Mouse (Mus musculus): ENCODE measurements around the gene Iqcj.

Iqcj gene

DNA sequence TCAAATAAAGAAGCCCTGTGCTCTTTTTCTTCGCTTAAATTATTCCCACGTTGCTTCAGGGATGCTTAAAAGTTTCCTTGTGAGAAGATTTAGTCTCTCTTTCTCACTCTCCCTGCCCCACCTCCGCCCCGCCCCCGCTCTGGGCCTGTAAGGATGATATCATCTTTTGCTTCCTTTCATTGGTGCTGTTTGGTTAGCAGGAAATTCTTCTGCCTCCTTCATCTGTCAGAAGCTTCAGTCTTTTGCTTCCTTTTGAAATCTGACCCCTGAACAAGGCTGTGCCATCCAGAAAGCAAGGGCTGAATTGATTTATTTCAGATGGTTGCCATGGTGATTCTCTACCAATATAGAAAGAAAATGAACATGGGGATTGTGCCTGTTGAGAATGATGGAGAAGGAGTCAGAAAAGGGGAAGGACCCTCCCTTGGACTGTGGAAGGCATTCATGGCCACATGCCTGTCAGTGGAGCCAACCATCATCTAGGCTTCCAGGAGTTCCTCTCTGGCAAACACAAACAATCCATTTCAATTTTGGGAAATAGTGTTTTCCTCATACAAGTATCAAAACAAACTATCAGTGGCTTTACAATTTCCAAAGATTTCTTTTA lies 62.5 kb downstream of the Iqcj start:
- no peak for DNase-seq (ENCODE audit: low spot score)

GRCm38 (mm10) chr3:67959672-67960071 lies 67.7 kb downstream of the Iqcj start:
- no peak for DNase-seq (ENCODE audit: low spot score)

GRCm38 (mm10) chr3:67960133-67960532 lies 68.1 kb downstream of the Iqcj start:
- DNase-seq (ENCODE audit: low spot score), result no peak

- no peak for DNase-seq (ENCODE audit: low spot score)
These were observed 68.7 kb downstream of the Iqcj start for GRCm38 (mm10) chr3:67960727-67961126.

DNA sequence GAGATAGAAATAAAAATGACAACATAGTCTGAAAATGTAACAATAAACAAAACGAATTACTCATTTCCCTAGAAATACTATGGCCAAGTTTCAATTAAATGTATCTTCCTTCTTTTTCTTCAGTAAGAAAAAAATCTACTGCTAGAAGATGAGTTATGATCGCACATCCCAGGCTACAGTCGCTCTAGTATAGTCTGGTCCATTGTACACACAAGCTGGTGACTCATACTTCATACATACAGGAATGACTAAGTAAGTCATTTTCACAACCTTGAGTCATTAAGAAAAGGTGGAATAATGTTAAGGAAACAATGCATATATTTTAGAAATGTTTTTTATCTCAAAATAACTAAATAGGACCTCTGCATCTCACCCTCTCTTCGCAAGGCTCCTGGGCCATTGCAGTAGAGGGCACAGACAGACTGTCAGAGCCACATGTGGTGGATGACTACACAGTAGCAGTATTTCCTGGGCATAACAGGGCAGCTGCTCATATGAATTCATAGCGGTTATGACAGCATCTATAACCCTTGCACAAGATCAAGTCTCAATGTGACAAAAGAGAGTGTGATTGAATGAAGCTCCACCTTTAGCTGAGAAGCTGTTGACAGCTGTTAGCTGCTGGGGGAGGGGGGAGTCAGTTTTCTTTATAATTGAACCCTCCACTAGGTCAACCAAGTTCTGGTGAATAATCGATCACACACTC lies 70.1 kb downstream of the Iqcj start:
- DNase-seq (ENCODE audit: low spot score), result no peak

DNA sequence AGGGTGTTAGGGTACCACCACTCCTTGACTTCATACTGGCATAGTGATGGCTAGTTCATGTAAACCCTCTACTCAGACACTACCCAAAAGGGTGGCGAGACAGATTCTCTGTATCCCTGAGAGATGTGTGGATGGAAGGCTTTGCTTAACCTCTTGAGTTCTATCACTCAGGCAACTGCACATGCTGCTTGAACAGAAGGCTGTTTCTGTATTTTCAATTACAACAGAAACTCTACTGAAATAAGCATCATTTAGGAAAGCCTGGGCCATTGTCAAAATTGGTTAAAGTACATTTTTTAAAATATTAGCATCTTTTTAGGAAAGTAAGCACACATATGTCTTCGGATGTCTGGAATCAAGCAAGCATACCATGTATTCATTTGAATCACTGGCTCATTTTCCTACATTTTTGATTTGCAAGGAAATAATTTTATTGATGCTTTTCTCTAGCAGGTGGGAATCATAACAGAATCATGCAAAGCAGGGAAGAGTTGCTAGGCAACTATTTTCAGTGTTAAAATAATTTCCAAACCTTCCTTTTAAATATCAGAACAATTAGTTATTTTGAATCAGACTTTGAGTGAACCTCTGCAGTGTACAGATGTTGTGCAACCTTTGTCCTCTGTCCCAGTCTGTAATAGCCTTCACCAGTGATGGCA lies 82.4 kb downstream of the Iqcj start:
- DNase-seq (ENCODE audit: low spot score), result no peak

GRCm38 (mm10) chr3:67980006-67980405 lies 88.0 kb downstream of the Iqcj start:
- no peak for DNase-seq (ENCODE audit: low spot score)

- DNase-seq (ENCODE audit: low spot score), result no peak
These were observed 91.3 kb downstream of the Iqcj start for GRCm38 (mm10) chr3:67983329-67983728.

- no peak for DNase-seq (ENCODE audit: low spot score)
These were observed 110.4 kb downstream of the Iqcj start for GRCm38 (mm10) chr3:68002415-68002814.

- no peak for DNase-seq (ENCODE audit: low spot score)
These were observed 120.3 kb downstream of the Iqcj start for GRCm38 (mm10) chr3:68012342-68012741.

GRCm38 (mm10) chr3:68015786-68016185 lies 123.8 kb downstream of the Iqcj start:
- no peak for DNase-seq (ENCODE audit: low spot score)

- DNase-seq (ENCODE audit: low spot score), result no peak
These were observed 127.4 kb downstream of the Iqcj start for GRCm38 (mm10) chr3:68019401-68019800.

DNA sequence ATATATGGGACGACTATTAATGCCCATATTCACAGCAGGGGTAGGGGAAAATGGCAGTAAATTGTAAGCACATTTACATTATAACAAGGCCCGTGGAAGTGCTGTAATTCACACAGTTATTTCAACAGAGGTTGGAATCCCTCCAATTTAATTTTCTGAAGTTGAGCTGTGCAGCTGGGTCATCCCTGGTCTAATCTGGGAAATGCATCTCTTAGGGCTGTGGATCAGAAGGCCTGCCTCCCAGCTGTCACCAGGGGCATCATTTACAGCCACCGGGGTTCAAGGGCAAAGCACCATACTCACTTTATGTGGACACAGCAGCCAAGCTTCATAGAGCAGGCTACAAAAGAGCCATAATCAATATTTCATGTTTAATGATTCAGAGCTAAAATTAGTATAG lies 144.1 kb downstream of the Iqcj start:
- no peak for DNase-seq (ENCODE audit: low spot score)

DNA sequence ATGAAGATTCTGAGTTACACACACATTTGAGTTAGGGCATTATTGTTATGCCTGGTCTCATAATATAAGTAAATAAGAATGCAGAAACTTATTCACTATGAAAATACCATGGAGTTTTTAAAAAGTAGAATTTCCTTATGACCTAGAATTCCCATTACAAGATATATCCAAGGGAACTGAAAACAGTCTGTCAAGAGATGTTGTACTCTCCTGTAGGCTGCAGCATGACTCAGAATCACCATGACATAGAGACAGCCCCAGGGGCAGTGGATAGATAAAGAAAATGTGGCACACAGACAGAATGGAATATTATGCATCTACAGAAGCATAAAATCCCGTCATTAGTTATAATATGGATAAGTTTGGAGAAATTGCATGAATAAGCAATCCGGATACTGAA lies 150.9 kb downstream of the Iqcj start:
- DNase-seq (ENCODE audit: low spot score), result no peak

GRCm38 (mm10) chr3:68045475-68046416 lies 153.7 kb downstream of the Iqcj start:
- DNase-seq (ENCODE audit: low spot score), result peak; percentile 8

GRCm38 (mm10) chr3:68053538-68053937 lies 161.5 kb downstream of the Iqcj start:
- DNase-seq (ENCODE audit: low spot score), result no peak

GRCm38 (mm10) chr3:68055071-68055470 lies 163.1 kb downstream of the Iqcj start:
- no peak for DNase-seq (ENCODE audit: low spot score)

GRCm38 (mm10) chr3:68056373-68057275 lies 164.6 kb downstream of the Iqcj start:
- peak; percentile 50 for DNase-seq (ENCODE audit: low spot score)

GRCm38 (mm10) chr3:68059162-68059800 lies 167.3 kb downstream of the Iqcj start:
- DNase-seq (ENCODE audit: low spot score), result no peak

GRCm38 (mm10) chr3:68064731-68065130 lies 172.7 kb downstream of the Iqcj start, which contains the start of gene Schip1:
Gene Schip1, plus strand, starts transcription at chr3:68064802.
- peak; percentile 60 for DNase-seq (ENCODE audit: low spot score)

All from testis, postnatal 14 days (tissue).